Mouse (Mus musculus) megakaryocyte-erythroid progenitor cell, adult 5-6 weeks (primary cell): Measurements from ENCODE around the gene Uggt1. TPM values are rescaled to one million over a fixed set of nuclear protein-coding genes. Genes with fewer than 3 reads are reported as not detected.

Experiments
- ATAC-seq: replicated peaks from 2 replicates; pipeline ENCODE4 v1.8.0; 2016; ENCODE audit warnings: mild to moderate bottlenecking, inconsistent platforms; ENCODE audit not compliant: severe bottlenecking, poor library complexity, low FRiP score, low TSS enrichment
- total RNA-seq, 2 experiments: library from RNA; stranded (forward) in 1 of 2; stranded (reverse) in 1 of 2; fragments of 200-1000, 215-1000 nt in 1 of 2; fragments of >200 nt in 1 of 2; fragmentation: Nextera tagmentation in 1 of 2; gene quantifications; 2 replicates each; pipeline ENCODE4 v1.2.3; 2014 to 2017

The Uggt1 gene
- total RNA-seq, 2 experiments from 2014 or later: 55.4 to 89.5 TPM

DNA sequence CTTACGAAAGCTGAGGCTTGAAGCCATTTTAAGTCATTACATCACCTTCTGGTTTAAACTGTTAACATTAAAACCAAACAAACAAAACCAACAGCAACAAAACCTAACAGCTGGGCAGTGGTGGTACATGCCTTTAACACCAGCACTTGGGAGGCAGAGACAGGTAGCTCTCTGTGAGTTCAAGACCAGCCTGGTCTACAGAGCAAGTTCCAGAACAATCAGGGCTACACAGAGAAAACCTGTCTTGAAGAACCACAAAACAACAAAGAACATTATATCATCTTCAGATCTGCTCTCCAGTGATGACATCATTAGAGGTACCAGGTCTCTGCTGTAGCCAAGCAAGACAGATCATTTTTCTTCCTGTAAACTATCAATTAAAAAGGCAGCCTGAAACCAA lies 15.9 kb upstream of the Uggt1 start:
- no peak for ATAC-seq

DNA sequence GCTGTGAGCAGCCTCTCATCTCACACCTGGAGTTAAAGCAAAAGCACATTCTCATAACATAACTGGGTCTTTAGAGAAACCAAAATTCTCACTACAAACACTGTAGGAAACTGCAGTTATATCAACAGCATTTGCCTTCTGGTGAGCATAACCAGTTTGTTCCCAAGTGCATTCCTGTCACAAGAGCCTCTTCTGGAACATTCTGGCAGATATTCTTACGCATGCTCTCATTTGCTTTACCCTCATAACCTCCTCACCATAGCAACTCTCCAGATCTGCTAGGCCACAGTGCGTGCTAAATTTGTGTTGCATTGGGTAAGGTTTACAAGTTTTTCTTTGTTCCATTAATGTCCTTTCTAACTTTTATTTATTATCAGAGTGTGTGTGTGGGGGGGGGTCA lies 14.8 kb upstream of the Uggt1 start:
- no peak for ATAC-seq

DNA sequence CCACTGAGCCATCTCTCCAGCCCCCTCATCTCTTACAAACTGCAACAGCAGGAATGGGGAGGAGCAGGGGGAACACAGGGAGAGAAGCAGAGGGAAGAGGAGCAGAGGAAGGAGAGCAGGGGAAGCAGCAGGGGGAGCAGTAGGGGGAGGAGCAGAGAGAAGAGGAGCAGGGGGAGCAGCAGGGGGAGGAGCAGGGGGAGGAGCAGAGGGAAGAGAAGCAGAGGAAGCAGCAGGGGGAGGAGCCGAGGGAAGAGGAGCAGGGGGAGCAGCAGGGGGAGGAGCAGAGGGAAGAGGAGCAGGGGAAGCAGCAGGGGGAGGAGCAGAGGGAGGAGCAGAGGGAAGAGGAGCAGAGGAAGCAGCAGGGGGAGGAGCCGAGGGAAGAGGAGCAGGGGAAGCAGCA lies 14.1 kb upstream of the Uggt1 start:
- no peak for ATAC-seq

DNA sequence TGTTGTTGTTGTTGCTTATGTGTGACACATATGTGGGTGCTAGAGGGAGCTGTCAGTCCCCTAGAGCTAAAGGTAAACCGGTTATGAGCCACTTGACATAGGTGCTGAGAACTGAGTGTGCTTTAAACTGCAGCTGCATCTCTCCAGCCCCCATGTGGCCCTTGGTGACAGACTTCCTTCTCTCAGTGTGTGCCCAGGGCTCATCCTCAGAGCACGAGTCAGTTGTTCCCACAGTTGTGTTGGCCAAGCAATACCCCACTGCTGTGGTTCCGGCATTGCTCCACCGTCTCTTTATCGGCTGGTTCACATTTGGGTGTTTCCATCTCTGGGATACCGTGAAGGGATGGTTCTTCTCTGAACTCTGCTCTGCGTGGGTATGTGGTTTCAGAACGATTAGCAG lies 12.8 kb upstream of the Uggt1 start:
- ATAC-seq: no peak

DNA sequence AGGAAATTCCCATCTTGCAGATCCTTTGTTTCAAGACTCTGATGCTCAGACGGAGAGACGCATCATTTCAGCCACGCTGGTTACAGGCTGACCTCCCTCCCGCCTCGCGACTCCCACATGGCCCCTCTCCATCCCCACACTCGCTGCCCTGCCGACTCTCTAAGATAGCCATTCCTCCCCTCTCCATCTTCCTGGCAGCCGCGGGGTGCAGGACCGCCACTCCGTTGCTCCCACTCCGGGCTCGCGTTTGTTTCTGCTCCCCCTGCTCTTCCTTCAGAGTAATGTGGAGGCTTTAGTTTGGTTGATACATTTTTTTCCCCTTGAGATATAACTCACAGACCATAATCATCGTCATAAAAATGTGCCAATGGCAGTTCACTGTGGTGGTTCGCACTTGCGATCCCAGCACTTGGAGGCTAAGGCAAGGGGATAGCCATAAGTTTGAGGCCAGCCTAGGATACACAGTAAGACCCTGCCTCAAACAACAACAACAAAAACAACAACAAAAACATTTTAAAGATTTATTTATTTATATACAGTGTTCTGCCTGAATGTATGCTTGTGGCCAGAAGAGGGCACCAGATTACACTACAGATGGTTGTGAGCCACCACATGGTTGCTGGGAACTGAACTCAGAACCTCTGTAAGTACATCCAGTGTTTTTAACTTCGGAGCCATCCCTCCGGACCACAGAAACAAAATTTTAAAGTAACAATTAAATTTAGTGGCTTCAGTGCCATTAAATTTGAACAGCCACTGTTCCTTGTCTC lies 11.5 kb upstream of the Uggt1 start:
- no peak for ATAC-seq

DNA sequence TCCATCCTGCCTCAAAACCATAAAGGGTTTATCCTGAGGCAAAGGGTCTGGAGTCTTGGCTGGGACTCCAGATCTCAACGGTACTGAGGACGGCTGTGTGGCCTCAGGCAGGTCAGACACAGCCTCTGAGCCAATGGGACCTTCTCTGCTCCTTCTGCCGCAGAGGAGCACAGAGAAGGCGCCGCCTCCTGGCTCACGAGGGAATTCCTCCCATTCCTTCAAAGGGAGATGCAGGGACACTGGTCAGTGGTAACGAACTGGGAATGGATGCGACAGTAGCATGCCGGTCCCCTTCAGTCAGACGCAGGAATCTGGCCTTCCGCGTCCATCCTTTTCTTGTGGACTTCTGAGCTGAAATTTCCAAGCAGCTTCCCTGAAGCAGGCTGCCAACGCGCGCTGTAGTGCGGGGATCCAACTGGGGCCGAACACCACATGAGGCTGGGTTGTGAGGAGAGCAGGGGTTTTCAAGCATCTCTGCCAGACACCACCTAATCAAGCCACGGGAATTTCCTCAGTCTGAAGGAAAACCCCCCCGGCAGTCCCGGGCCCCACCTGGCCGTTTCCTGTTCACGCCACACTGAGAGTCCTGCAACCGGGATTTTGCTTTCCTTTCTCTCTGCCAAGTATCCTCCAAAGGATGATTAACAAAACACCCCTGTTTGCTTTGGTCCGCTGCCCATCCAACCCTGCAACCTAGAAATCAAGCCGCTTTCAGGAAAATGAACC lies 10.3 kb upstream of the Uggt1 start:
- no peak for ATAC-seq

DNA sequence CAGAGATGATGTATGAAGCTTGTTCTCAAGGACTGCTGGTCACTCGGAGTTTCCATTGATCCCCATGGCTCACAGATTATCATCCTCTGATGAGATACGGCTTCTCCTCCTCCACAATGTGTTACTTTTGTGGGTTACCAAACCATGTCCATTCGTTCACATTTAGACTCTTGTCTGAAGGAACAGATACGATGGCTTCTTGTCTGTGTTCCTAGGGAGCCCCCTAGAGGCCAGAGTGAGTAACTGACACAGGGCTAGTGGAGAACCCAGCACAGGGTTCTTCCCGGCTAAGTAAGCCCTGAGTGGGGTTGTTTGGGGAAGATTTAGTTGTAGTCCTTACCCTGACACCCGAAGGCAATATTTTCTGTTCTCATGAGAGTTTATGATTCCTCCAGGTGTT lies 8.3 kb upstream of the Uggt1 start:
- peak; percentile 92 for ATAC-seq

DNA sequence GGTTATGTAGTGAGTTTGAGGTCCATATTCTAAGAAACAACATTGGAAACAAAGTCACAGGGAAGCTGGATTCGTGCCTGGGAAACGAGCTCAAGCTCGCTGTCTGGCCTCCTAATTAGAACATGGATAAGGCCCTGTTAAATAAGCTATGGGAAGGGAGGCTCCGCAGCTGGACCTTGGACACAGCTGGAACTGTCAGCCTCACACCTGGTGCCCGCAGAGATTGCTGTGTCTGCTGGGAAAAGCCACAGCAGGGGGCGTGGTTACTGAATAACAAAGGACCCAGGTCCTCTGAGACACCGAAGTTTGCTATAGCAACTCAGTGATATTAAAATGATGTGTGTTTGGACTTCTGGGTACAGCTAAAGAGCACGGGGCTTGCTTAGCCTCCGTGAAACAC lies 6.9 kb upstream of the Uggt1 start:
- no peak for ATAC-seq

DNA sequence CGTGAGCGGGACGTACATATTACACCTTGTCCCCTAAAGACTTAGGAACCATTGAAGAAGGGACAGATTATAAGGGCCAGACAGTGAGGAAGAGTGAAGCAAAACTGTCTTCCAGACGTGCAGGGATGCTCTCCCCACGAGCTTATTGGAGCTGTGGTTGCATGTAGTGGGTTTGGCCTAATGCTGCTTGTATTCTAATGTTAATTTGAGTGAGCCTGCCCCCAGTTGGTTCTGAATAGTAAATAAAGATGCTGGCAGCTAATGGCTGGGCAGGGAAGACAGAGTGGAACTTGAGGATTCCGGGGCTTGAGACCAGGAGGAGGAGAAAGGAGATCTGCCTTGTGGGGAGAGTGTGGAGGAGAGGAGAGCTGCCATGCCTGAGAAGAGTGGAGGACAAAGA lies 2.2 kb upstream of the Uggt1 start:
- no peak for ATAC-seq

DNA sequence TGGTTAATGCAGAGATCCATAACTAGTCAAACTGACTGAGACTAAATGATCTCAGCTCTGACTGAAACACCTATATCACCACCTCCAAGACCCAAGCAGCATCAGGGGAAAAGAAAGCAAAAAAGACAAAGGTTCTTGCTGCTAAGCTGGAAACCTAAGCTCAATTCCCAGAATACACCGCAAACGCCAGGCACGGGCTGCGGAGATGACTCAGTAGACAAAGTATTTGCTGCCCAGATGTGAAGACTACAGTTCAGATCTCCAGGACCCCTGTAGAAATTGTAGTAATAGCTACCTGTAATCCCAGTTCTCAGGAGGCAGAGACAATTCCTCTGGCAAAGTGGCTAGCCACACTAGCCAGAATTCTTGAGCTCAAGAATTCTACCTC lies 302 bp upstream of the Uggt1 start:
- ATAC-seq: no peak

DNA sequence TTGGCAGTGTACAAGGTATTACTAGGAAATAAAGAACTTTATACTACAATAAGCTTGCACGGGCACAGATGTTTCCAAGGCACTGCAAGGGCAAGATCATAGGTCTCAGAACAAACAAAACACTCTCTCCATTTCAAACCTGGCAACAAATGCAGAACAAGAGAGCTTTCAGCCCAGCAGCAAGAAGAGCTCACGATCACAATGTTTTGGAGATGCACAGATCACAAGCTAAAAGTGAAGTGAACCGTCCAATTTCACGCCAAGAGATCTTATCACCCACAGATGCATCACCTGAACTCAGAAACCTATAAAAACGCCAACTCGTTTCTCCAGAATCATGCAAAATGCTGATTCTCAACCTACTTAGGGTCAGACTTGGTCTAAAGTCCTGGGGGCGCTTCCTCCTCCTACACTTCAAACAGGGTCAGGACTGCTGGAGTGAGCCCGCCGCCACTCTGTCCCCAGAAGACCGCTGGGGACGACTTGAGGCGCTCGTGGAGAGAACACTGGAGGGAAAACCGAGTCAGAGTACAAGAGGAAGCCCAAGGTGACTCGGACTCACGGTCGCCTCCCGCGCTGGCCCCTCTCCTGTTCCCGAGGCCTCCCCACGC lies 968 bp downstream of the Uggt1 start:
- ATAC-seq: no peak; the same call in 1 of the 2 replicates

DNA sequence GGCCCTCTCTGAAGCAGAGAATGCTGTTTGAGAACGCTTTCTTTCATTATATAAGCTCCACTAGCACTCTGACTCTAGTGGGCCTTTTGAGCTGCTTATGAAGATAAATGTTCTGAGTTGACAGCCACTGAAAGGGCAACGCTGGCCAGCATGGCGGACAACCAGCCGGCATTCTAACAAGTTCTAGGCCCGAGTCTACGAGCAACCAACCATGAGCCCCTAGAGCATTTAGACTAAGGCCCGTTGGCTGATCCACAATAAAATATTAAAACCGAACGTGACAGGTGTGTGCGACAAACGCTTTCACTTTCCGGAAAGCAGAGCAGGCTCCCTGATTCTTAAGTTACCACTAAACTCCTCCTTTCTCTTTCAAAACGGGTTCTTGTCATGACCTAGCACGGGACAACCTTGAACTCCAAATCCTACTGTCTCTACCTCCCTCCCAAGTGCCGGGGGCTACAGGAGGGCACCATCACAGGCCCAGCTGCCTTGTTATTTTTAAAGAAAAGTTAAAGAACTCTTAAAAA lies 2.6 kb downstream of the Uggt1 start:
- ATAC-seq: no peak

DNA sequence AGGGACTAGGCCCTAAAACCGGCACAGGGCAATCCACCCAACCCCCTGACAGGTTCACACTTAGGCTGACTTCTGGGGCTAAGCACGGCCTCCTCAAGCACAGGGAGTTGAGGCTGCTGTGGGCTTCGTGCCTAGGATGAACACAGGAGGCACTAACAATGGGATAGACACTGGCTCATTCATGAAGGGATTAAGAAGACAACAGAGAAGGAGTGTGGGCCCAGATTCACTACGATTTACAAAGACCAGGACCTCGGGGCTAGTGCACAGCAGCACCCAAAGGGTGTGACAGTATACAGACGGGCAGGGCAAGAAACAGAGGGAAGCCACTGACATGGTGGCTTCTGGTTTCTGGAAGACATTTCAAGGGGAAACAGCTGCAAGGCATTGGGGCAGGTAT lies 4.3 kb downstream of the Uggt1 start:
- no peak for ATAC-seq

DNA sequence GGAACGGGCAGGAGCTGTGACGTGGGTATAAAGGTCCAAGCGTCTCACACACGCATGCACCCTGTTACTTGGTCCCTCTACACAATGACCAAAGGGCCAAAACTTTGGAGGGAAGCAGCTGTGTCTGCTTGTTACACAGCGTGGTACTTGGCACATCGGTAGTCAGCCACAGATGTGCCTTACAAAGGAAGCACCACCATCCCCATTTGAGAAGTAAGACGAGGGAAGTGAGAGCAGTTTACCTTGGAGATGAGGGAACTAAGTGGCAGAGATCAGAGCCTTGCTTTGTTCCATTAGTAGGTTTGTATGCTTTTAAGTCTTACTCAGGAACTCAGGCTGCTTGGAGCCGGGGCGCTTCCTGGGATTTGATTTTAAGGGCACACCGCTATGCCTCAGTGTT lies 5.1 kb downstream of the Uggt1 start:
- ATAC-seq: no peak

DNA sequence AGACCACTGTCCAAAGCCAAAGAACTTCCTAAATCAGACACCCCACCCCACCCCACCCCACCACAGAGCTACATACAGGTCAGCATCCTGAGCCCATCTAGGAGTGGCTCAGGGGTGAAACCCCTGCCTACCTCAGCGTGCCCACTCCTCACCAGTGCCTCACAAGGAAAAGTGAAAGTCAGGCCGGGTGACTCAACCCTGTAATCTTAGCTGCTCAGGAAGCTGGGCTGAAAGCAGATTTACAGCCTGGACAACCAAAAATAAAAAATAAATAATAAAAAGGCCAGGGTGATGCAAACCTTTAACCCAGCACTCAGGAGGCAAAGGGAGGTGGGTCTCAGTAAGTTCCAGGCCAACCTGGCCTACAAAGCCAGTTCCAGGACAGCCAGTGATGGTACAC lies 8.7 kb downstream of the Uggt1 start:
- no peak for ATAC-seq

DNA sequence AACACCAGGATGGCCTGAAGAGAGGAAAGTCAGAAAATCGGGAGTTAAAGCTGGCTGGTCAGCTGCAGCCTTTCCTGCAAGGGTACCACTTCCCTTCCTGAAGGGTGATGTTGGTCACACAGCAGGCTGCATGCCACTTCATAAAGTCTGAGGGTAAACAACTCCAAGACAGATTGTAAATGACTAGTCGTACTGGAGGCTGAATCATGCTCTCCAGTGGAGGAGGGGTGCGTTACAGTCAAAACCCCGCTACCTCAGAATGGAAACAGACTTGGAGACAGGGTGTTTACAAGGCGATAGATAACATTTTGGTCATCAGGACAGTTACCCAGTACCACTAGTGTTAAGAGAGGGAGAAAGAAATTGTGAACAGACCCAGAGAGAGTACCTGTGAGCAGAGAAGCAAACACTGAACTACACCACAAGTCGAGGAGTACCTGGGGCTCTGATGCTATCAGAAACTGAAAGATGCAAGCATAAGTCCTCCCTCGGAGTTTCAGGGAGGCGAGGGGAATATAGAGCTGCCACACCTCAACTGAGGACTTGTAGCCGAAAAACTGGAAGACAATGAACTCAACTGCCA lies 9.4 kb downstream of the Uggt1 start:
- 0 out of 2 replicates have a peak, but pooled peaks have one; percentile 44 for ATAC-seq

DNA sequence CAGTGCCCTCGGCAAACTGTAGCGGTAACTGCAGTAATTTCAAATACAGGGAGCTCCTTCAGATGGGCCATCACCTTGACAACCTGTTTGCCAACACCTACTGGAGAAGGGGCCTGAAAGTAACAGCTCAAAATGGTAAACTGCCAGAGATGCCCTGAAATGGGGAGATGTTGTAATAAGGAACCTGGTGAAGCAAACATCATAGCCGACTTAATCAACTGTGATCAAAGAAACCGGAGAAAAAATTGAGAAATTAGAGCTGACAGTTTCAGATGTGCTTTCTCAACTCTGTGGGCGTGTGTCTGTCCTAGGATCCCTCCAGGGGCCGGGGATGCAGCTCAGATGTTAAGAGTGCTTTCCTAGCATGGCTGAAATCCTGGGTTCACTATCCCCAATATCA lies 11.3 kb downstream of the Uggt1 start:
- ATAC-seq: no peak

DNA sequence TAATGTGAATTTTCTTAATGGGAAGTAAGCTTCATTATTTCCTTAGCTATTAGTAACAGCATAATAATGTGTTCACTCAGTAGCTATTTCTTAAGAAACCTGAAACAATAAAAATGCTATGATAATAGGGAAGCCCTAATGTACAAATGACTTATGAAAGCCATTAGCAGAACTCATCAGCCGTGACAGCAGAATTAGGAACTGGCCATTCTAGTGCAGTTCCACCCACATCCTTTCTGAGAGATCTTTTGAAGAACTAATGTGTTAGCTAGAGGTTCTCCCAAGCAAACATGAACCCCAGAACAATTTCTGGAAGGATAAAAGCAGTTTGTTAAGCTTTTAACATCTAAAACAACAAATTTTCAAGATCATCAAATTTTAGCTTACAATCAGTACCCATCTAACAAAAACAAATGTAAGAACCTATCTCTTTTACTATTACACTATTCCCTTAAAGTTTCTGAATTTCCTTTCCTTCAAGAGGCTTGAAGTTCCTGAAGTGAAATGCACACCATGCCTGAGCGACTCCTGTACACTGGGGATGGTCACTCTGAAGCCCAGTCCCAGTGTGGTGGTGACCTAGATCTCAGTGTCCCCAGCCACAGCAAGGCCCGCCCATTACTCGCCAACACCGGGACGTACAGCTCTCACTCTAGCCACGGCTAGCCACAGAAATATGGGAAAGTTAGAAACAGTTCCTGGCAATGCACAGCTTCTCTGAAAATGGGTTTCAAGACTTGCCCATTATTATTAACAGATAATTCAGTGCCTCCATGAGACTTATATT lies 13.4 kb downstream of the Uggt1 start:
- no peak for ATAC-seq

DNA sequence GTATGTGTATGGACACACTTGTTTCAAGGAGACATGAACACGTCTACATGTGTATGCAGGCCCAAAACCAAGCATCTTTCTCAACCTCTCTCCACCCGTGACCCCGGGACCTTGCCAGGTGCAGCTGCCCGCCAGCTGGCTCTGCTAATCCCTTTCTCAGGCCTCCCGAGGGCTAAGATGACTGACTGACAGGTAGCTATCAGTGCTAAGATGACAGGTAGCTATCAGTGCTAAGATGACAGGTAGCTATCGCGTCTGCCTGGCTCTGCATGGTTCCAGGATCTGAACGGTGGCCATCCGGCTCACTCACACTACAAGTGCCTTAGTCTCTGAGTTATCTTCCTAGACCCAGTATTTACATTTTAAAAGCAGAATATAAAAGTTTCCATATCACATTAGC lies 16.1 kb downstream of the Uggt1 start:
- ATAC-seq: no peak
